Mouse (Mus musculus) forebrain, embryonic 12.5 days (tissue): ENCODE data around the gene Hoxa13. TPM values are rescaled to one million over a fixed set of nuclear protein-coding genes. Genes with fewer than 3 reads are reported as not detected.

Source experiments
- ATAC-seq: fragments of 200-750 bp; cut with Nextera tagmentation; 2 replicates; pipeline ENCODE4 v1.8.0; 2017; ENCODE audit warnings: moderate TSS enrichment; ENCODE audit not compliant: low FRiP score
- H3K27ac ChIP-seq: fragments of 300-500 bp; sonication (generic); 2 replicates; pipeline ENCODE4 v1.5.1; 2016; ENCODE audit warnings: mild to moderate bottlenecking
- H3K27me3 ChIP-seq: fragments of 300-500 bp; sonication (generic); 2 replicates; pipeline ENCODE4 v1.6.1; 2016; ENCODE audit warnings: mild to moderate bottlenecking
- H3K36me3 ChIP-seq: fragments of 300-500 bp; sonication (generic); replicated peaks from 2 replicates; pipeline ENCODE4 v1.6.1; 2016; ENCODE audit warnings: mild to moderate bottlenecking
- H3K4me1 ChIP-seq: fragments of 300-500 bp; sonication (generic); 2 replicates; pipeline ENCODE4 v1.6.1; 2016
- H3K4me2 ChIP-seq: fragments of 300-500 bp; sonication (generic); 2 replicates; pipeline ENCODE4 v1.6.1; 2016; ENCODE audit warnings: mild to moderate bottlenecking, moderate library complexity
- H3K4me3 ChIP-seq: fragments of 300-500 bp; sonication (generic); replicated peaks from 2 replicates; pipeline ENCODE4 v1.5.1; 2016; ENCODE audit warnings: mild to moderate bottlenecking
- H3K9ac ChIP-seq: fragments of 300-500 bp; sonication (generic); 2 replicates; pipeline ENCODE4 v1.6.1; 2016; ENCODE audit warnings: mild to moderate bottlenecking
- H3K9me3 ChIP-seq: fragments of 300-500 bp; sonication (generic); 2 replicates; pipeline ENCODE4 v1.6.1; 2016
- WGBS: fragments of 180-500 bp; shearing (Covaris S2); methylation state at CpG from one replicate; pipeline ENCODE4 v1.1.7; 2016; 5-methylcytosine and 5-hydroxymethylcytosine counted together
- polyA plus RNA-seq: library from polyadenylated mRNA; unstranded; fragments of >200 nt; fragmentation: Nextera tagmentation; extraction: Ambion mirVana; gene quantifications from 2 replicates; pipeline ENCODE4 v1.2.1, GENCODE M21; 2016

The Hoxa13 gene
- polyA plus RNA-seq, 1 experiment from 2014 or later: not detected

GRCm38 (mm10) chr6:52245757-52246142 is 14.9 kb downstream of the Hoxa13 start, which contains the start of gene Hoxa11:
Gene Hoxa11 (minus strand): TSS chr6:52245810.
- H3K4me3 ChIP-seq: peak within 1 kb of the TSS; percentile 0
- 2% methylated on average over 20 of the region's 20 CpGs for WGBS

GRCm38 (mm10) chr6:52245040-52245756 is 15.5 kb downstream of the Hoxa13 start:
- Histone ChIP-seq H3K9me3 (no peaks in the 10 kb centered on the region), H3K4me2 (no peak overlapping the region), H3K27ac (no peak overlapping the region), H3K9ac (no peak overlapping the region), H3K4me1 (peaks cover 4% of the 10 kb centered on the region; the same call in 1 of the 2 replicates), H3K4me3 (peak overlapping the region; percentile 0; the same call in 1 of the 2 replicates), H3K36me3 (no peaks in the 10 kb centered on the region), H3K27me3 (peaks cover 98% of the 10 kb centered on the region)
- WGBS: under 1% methylated on average over 65 of the region's 71 CpGs
- no peak for ATAC-seq

More at GRCm38 (mm10) chr6:52245757-52246142, 14.9 kb downstream of the Hoxa13 start, which contains the start of gene Hoxa11:
- Histone ChIP-seq H3K9ac (no peak within 1 kb of the TSS), H3K4me2 (no peak within 1 kb of the TSS), H3K27me3 (peaks cover 98% of the 10 kb centered on the region), H3K4me1 (peaks cover 2% of the 10 kb centered on the region; the same call in 1 of the 2 replicates), H3K9me3 (no peaks in the 10 kb centered on the region), H3K36me3 (no peaks in the 10 kb centered on the region), H3K27ac (no peak within 1 kb of the TSS)
- no peak for ATAC-seq

- Histone ChIP-seq H3K27me3 (peaks cover 98% of the 10 kb centered on the region), H3K4me3 (peak overlapping the region; percentile 0; the same call in 1 of the 2 replicates), H3K36me3 (no peaks in the 10 kb centered on the region), H3K4me2 (no peak overlapping the region), H3K27ac (no peak overlapping the region), H3K9ac (no peak overlapping the region), H3K9me3 (no peaks in the 10 kb centered on the region), H3K4me1 (peaks cover 6% of the 10 kb centered on the region; the same call in 1 of the 2 replicates)
- no peak for ATAC-seq
- WGBS: 1% methylated on average over 23 of the region's 23 CpGs
Measured at GRCm38 (mm10) chr6:52244471-52245039, 16.1 kb downstream of the Hoxa13 start.

- Histone ChIP-seq H3K4me3 (no peak overlapping the region), H3K4me1 (peaks cover 6% of the 10 kb centered on the region; the same call in 1 of the 2 replicates), H3K9me3 (no peaks in the 10 kb centered on the region), H3K4me2 (no peak overlapping the region), H3K27ac (no peak overlapping the region), H3K36me3 (no peaks in the 10 kb centered on the region), H3K9ac (no peak overlapping the region), H3K27me3 (peaks cover 96% of the 10 kb centered on the region)
- no peak for ATAC-seq
- WGBS: under 1% methylated on average over 12 of the region's 12 CpGs
Measured at GRCm38 (mm10) chr6:52243681-52244121, 17.0 kb downstream of the Hoxa13 start.

GRCm38 (mm10) chr6:52242801-52243332 is 17.8 kb downstream of the Hoxa13 start:
- 6% methylated on average over 4 of the region's 4 CpGs for WGBS
- Histone ChIP-seq H3K4me3 (no peak overlapping the region), H3K9ac (no peak overlapping the region), H3K36me3 (no peaks in the 10 kb centered on the region), H3K27me3 (peaks cover 92% of the 10 kb centered on the region), H3K9me3 (no peaks in the 10 kb centered on the region), H3K4me2 (no peak overlapping the region), H3K4me1 (peaks cover 6% of the 10 kb centered on the region; the same call in 1 of the 2 replicates), H3K27ac (no peak overlapping the region)
- ATAC-seq: no peak

GRCm38 (mm10) chr6:52241001-52241621 is 19.6 kb downstream of the Hoxa13 start:
- Histone ChIP-seq H3K9ac (no peak overlapping the region), H3K9me3 (no peaks in the 10 kb centered on the region), H3K36me3 (no peaks in the 10 kb centered on the region), H3K4me1 (peaks cover 6% of the 10 kb centered on the region; the same call in 1 of the 2 replicates), H3K4me2 (no peak overlapping the region), H3K4me3 (no peak overlapping the region), H3K27me3 (peaks cover 94% of the 10 kb centered on the region), H3K27ac (no peak overlapping the region)
- 3% methylated on average over 9 of the region's 9 CpGs for WGBS
- no peak for ATAC-seq

- Histone ChIP-seq H3K4me2 (0 out of 2 replicates have a peak within 1 kb of the TSS, but pooled peaks have one; percentile 10), H3K4me1 (peaks cover 6% of the 10 kb centered on the region; the same call in 1 of the 2 replicates), H3K9me3 (no peaks in the 10 kb centered on the region), H3K4me3 (peak within 1 kb of the TSS; percentile 13; the same call in 1 of the 2 replicates), H3K27ac (no peak within 1 kb of the TSS), H3K27me3 (peaks cover 94% of the 10 kb centered on the region), H3K36me3 (no peaks in the 10 kb centered on the region), H3K9ac (no peak within 1 kb of the TSS)
- 2% methylated on average over 35 of the region's 35 CpGs for WGBS
- no peak for ATAC-seq
Measured at GRCm38 (mm10) chr6:52240389-52241000, 20.2 kb downstream of the Hoxa13 start, which contains the start of gene Hoxa10. Gene Hoxa10 (minus strand): TSS chr6:52240854.

- Histone ChIP-seq H3K4me3 (peak overlapping the region; percentile 13; the same call in 1 of the 2 replicates), H3K9me3 (no peaks in the 10 kb centered on the region), H3K9ac (no peak overlapping the region), H3K4me2 (0 out of 2 replicates have a peak overlapping the region, but pooled peaks have one; percentile 10), H3K36me3 (no peaks in the 10 kb centered on the region), H3K27me3 (peaks cover 94% of the 10 kb centered on the region), H3K4me1 (0 out of 2 replicates have a peak, but pooled peaks cover 4% of the 10 kb centered on the region), H3K27ac (no peak overlapping the region)
- WGBS: 1% methylated on average over 30 of the region's 30 CpGs
- ATAC-seq: no peak
Measured at GRCm38 (mm10) chr6:52239625-52240388, 20.9 kb downstream of the Hoxa13 start.

- ATAC-seq: no peak
- Histone ChIP-seq H3K9me3 (no peaks in the 10 kb centered on the region), H3K4me3 (no peak overlapping the region), H3K9ac (no peak overlapping the region), H3K27ac (no peak overlapping the region), H3K4me2 (no peak overlapping the region), H3K27me3 (peaks cover 94% of the 10 kb centered on the region), H3K36me3 (no peaks in the 10 kb centered on the region), H3K4me1 (0 out of 2 replicates have a peak, but pooled peaks cover 4% of the 10 kb centered on the region)
- WGBS: 1% methylated on average over 7 of the region's 7 CpGs
Measured at GRCm38 (mm10) chr6:52238976-52239375, 21.7 kb downstream of the Hoxa13 start.

- H3K4me3 ChIP-seq: no peak overlapping the region
- no peak overlapping the region for H3K9ac ChIP-seq
- 0 out of 2 replicates have a peak, but pooled peaks cover 4% of the 10 kb centered on the region for H3K4me1 ChIP-seq
- no peak overlapping the region for H3K4me2 ChIP-seq
- H3K27ac ChIP-seq: no peak overlapping the region
- H3K9me3 ChIP-seq: no peaks in the 10 kb centered on the region
- ATAC-seq: no peak
- whole genome bisulfite sequencing: 2% methylated on average over 7 of the region's 7 CpGs
- peaks cover 94% of the 10 kb centered on the region for H3K27me3 ChIP-seq
- no peaks in the 10 kb centered on the region for H3K36me3 ChIP-seq
Measured at GRCm38 (mm10) chr6:52238155-52238545, 22.5 kb downstream of the Hoxa13 start.
